Mouse (Mus musculus) gastrocnemius, postnatal 36 days (tissue): Measurements from ENCODE around the gene Prdm1. TPM values are rescaled to one million over a fixed set of nuclear protein-coding genes. Genes with fewer than 3 reads are reported as not detected.

Experiments used
- DNase-seq, 2 experiments: peaks; one replicate each; pipeline ENCODE4 v3.0.0; 2022
- intact Hi-C: fragments of 180-260 bp; cut with DNase I; formaldehyde crosslinking; loops from one replicate; pipeline ENCODE4 v1.15.1; 2025
- total RNA-seq, 2 experiments: library from RNA; stranded (reverse); gene quantifications; 2 replicates each; pipeline ENCODE4 v1.2.3; 2021

The Prdm1 gene
- total RNA-seq, 2 experiments from 2014 or later = 0.35 to 0.38 TPM

DNA sequence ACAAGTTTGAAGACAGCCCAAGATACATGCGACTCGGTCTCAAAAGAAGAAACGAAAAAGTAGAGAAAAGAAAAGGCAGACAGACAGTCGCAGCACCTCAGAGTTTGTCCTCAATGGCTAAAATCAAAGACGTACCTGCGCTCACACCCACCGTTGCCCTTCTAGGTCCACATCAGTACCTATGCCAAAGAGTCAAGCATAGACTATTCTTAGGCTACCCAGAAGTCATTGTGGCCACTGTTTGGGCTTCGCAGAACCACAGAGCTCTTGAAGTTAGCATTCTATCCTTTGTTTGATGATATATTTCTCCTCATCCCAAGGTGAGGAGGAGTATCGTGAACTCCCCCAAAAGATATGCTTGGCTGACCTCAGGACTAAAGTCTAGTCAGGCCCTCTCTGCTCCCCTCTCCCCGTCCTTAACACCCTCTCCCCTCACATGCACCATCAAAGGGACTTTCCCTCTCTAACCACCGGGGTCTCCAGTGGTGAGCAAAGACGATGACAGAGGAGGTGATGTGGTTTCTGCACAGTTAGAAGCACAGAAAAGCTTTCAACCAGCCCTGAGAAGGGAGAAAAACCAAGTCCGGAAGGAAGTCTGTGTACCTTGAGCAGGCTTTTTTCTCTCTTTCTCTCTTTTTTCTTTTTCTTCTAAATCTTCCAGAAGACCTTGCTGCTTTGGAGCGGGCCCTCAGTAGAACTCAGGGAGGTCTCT lies 99.0 kb downstream of the Prdm1 start:
- intact Hi-C loops = no loop called here
- no peak for DNase-seq

DNA sequence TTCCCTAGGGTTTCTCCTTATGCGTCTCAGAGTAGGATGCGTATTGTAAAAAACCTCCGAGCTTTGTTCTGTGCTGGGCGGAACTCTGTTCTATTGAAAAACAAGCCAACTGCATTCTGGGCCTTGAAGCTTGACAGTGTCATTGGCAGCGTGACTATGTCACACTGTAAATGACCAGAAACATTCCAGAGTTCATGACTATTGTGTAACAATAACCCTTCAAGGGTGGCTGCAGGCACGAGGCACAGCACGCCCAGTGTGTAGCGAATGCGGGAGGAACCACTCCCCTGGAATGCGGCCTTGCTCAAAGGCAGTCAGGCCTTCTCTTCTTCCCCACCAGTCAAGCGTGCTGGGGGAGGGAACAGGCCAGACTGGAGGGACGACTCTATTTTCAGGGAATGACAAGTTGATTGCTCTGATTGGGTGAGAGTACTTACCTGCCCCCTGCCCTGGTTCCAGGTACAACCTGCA lies 100.4 kb downstream of the Prdm1 start:
- intact Hi-C loops = no loop called here
- DNase-seq = no peak

DNA sequence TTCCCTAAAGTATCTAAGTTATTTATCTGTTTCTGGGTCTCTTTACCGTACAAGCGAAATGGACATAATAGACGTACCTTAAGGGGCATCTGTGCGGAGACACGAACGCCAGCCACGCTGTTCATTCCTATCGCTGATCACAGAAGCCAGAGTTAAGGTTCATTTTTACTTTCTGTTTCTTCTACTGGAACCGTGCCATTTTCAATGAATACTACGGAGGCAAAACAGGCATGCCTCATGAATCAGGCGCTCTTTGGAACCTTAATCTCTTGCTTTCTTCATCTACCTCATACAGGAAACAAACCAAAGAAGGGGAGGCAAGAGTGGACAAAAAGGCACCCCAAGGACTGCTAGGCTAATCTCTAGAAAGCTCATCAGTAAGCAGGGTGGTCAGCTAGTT lies 100.9 kb downstream of the Prdm1 start:
- no peak for DNase-seq
- intact Hi-C loops = no loop called here

DNA sequence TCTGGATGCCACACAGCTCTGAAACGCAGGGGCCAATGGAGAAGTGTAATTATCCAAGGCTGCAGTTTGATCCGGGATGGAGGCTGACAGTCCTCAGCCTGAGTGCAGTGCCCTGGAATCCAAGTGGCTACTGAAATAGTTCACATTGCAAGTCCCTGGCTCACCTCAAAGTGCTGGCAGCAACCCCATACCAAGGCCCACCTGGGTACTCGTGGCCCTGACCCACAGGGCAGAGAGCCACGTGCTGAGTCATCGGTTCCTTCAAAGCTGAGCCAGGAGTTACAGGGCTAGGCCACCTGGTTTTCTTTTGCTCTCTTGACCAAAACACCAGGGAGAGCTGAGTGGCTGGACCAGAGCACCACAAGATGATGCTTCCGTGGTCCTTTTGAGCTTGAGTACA lies 103.3 kb downstream of the Prdm1 start:
- intact Hi-C loops = no loop called here
- DNase-seq = no peak

DNA sequence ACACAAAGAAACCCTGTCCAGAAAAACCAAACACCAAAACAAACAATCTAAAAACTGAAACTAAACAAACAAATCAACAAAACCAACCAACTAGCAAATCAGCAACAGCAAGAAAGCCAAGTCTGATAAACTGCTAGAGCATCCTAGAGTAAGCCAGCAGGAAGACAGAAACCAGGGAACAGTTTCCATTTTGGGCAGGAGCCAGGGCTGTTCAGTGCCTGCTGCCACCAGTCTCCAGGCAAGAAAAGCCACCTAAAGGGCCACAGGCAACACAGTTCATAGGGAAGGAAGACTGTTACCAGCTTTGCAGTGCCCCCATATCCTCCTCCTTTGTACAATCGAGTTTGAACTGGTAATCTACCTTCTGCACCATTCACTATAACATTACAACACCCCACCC lies 106.4 kb downstream of the Prdm1 start:
- intact Hi-C loops = no loop called here
- DNase-seq = no peak

DNA sequence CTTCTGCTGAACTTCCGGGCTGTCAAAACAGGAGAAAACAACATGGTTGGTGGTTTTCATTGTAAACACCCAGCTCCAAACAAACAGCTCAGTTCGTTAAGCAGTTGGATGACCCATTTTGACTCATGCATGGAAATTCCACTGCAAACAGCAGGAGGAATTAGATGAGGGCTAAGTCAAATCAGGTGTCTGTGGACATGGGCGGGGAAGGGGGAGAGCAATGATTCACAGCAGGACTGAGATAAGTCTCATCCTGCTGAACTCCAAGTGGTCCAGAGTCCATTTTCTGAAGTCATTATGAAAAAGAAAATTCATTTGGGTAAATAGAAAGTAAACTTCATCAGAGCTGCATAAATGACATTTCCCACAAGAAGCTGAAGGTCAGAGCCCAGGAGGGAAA lies 108.1 kb downstream of the Prdm1 start:
- intact Hi-C loops = no loop called here
- no peak for DNase-seq

DNA sequence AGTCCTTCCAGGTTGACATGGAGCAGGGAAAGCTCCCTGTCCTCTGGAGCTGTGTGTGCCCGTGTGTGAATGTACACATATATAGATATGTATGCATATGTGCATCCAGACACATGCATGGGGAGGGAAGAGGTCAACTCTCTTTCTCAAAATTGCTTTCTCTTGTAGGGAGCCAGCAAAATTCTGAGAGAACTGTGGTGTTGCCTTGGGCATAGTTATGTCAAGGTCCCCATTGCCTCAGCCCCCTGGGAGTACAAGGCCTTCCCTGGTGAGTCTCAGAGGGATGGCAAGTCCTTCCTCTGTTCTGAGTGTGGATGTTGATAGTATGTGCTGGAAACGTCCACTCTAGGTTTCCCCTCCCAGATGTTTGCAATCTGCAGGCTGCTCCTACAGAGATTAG lies 109.4 kb downstream of the Prdm1 start:
- DNase-seq = no peak
- intact Hi-C loops = no loop called here

DNA sequence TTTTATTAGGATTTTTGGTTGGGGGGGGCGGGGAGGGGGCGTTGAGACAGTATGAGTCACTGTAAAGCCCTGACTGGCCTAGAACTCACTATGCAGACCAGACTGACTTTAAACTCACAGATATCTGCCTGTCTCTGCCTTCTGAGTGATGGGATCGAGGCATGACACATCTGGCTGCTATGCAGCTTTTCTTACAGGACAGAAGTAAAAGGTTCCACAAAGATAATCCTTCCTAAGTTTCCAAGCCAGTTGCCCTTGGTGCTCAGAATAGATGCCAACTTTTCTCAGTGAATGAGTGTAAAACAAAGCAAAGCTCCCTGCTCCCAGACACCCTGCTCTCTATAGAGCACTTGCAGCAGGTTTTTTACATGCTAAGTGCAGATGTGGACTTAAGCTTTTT lies 112.7 kb downstream of the Prdm1 start:
- intact Hi-C loops = no loop called here
- no peak for DNase-seq

DNA sequence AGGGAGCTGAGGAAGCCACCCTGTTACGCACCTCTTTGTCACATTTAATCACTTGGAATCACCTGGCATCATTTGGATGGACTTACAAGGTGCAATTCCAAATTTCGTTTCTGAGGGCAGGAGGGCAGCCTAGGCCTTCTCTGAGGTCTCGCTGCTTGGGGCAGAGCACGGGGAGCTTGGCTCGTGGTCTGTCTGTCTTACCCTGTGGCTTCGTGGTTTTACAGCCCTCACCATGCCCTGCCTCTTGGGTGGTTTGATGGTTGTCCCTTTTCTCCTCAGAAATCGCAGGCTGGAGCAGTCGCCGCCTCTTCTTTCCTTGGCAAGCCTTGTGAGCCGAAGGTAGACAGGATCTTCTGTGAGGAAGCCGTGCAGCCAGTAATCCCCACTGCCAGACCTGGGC lies 118.3 kb downstream of the Prdm1 start:
- no peak for DNase-seq
- intact Hi-C loops = no loop called here

DNA sequence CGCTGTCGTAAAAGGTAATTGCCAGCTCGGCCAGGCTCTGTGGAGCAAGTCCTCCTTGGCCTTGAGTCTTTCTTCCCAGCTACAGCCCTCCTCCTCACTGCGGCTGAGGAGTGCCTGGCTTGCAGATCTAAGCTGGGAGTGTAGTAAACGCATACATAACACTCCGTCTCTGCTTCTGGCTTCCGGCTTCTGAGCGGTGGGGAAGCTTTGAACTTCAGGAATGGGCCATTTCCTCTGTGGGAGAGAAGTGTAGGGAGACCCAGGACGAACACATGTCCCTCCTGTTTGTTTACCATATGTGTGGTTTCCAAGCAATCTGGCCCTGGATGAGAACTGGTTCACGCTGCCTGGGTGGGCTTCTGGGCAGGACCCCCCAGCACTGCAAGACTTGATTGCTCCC lies 119.2 kb downstream of the Prdm1 start:
- no peak for DNase-seq
- intact Hi-C loops = no loop called here

DNA sequence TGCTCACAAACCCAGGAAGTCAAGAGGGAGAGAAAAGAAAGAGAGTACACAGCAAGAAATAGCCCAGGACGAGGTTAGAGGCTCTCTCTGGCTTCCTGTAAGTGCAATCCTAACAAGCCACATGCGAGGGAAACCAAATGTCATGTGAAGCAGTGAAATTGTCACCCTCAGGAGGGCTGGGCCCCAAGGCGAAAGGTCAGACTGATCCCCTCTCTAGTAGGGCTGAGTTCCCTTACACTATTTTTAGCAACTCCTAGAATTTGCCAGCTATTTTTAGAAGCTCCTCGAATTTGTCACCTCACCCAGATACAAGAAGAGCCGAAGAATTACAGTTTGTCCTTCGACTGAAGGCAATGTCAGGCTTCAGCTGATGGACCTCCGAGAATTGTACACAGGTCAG lies 124.9 kb downstream of the Prdm1 start:
- intact Hi-C loops = no loop called here
- no peak for DNase-seq

DNA sequence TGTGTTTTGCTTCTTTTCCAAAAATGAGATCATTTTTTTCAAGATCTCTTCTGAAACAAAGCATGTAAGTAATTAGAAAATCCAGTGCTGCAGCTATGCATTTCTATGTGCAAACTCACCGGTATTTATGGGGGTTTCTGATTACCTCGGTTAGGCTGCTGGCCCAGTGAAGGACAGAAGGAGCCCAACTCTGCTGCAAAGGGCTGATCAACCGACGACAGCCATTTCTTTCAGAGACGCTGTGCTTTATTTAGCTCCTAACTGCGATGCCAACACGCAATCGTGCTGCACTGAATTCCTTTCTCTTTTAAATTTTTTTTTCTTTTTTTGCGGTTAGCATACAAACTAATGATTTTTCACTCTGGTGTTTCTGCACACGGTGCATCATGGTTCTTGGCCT lies 126.7 kb downstream of the Prdm1 start:
- DNase-seq = no peak
- intact Hi-C loops = no loop called here

DNA sequence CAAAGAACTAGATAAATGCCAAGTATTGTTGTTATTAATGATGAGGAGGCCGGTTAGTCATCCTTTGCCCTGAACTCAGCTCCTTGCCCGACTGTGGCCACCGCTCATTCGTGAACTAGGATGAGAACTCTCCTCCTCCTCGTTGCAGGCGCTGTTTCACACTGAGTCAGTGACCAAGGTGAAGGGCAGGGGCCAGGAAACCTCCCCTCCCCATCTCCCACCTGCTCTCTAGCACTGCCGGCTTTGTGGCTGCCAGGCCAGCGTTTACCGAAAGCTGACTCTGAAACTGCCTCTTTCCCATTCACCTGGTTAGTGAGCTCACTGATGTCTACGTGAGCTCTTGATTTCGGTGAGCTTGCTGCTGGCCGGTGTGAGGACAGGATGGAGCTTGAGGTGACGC lies 127.7 kb downstream of the Prdm1 start:
- intact Hi-C loops = no loop called here
- no peak for DNase-seq

DNA sequence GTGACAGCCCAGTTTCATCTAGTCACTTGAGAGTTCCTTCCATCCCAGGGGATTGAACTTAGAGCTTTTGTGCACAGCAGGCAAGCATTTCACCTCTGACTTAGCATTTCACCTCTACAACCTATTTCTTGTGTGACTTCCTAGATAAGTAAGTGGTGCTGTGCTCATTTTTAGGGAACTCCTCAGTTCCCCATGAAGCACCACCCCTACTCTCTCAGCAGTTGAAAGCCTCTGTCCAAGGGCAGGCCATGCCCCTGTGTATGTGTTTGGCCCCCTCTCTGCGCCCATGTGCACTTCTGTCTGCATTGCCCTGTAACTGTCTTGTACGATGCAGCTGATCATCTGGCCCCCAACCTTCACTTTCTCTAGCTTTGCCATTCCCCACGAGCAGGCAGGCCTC lies 128.2 kb downstream of the Prdm1 start:
- intact Hi-C loops = no loop called here
- no peak for DNase-seq

DNA sequence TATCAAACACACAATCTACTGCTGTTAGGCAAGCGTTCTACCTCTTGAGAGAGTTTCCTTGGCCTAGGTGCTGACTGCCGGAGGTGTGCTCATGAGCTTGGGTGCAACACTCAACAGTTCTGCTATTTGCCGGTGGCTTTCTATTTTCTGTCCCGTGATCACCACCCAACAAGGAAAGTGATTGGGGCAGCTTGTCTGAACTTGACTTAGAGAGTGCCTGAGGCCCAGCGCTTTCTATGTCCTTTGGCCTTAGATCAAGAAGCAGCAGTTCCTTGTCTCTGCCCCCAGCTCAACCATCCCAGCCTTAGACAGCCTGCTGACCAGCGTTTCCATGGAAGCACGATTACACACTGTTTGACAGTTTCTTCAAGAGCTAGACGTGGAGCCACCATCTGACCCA lies 135.4 kb downstream of the Prdm1 start:
- intact Hi-C loops = no loop called here

DNA sequence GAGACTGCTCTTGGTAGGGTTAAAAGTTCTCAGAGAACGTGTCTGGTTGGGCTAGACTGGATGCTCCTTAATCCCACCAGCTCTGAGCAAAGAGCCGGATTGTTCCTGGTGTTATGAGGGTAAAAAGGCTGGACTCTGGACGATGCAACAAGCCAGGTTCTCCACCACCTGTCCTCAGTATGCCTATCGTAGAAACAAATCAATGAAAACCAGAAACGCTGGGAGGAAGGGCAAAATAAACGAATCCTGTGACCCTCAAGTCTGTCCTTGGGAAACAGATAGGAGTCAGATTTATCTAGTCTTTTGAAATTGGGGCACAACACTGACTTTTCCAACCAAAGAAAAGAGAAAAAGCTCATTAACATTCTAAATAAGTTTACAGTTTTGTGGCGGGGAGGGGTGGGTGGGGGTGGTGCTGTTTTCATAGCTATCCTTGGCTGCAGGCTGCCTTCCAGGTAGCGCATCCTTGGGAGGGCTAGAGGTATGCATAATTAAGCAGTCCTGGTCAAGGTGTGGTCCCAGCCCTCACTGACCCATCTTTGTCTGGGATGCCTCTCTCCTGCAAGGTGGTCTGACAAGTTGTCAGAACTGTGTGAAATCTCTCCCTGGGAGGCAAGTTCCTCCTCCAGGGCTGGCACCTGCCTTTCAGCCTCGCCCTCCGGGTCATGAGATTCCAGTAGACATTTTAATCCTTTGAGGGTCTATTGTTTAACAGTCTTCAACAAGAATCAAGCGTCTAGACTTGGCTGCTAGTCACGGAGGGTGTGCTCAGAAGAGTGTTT lies 136.6 kb downstream of the Prdm1 start:
- DNase-seq = no peak
- intact Hi-C loops = no loop called here

More for the DNA sequence above, 135.4 kb downstream of the Prdm1 start:
- DNase-seq = no peak

DNA sequence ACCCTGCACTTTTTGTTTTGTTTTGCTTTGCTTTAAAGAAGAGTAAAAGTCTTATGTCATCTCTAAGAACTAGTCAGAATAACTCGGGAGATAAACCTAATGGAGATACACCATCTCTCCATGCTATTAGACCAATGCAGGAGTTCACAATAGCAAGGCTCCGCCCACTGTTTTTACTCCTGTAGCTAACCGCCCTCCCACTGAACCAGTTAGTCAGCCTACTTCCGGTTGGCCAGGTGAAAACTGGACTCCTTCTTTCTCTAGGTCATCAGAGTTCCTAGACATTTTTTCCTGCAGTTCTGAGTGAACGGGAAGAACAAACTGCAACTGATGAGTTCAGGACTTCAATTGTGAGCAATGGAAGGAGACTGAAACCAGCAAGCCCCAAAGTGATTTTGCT lies 138.0 kb downstream of the Prdm1 start:
- intact Hi-C loops = no loop called here

DNA sequence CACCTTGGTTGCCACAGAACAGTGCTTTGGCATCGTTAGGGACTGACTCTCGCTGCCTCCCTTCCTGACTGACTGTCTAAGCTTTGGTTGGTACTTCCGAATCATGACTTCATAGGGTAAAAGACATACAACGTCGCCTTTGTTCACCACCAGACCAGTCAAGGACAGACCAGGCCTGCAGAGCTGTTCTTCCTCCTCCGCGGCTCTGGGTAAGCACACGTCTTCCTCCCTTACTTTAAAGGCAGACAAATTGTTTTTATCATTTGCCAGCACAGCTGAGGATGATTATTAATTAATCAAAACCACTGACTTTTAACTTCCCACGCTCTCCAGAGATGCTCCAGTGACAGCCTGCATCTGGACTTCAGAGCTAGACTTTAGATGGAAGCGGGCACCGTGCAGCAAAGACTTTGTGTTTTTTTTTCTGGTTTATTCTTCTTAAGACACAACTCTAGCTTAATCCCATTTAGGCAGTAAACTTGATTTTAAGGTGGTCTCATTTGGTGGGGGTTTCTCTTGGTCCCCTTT lies 139.5 kb downstream of the Prdm1 start:
- DNase-seq = no peak
- intact Hi-C loops = no loop called here

More for the DNA sequence above, 138.0 kb downstream of the Prdm1 start:
- DNase-seq = no peak
